20 mouse cellular contexts compared by ENCODE assay signal in the genomic region with DNA sequence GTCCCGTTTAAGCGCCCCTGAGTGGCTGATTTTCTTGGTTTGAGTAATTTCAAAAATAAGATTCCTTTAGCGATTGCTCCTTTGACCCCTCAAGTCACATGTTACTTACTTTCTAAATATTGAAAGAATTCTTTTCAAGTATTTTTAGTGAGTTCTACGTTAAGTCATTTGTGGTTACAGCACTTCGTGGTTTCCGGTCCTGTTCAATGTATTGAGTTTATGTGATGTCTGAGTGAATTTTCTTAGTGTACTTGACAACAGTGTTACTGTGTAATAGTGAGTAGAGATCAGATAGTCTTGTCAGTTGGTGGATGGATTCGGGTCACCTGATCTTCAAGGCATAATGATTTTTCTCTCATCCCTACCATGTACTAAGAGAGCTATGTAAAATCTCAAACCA. TPM values are rescaled to one million over a fixed set of nuclear protein-coding genes. Genes with fewer than 3 reads are reported as not detected.
"Had no signal": no experiment of that assay in that cellular context is flagged by ENCODE, and none has a peak within 500 bp of the region (broad histone marks: within the 10 kb centered on the region; RNA-seq: fewer than 3 reads in every experiment).

No protein-coding gene starts in this region.

- H3K27me3 ChIP-seq: midbrain, embryonic 12.5 days; neural tube, embryonic 12.5 days; stomach, embryonic 15.5 days had no signal

- H3K27ac ChIP-seq: midbrain, embryonic 10.5 days; midbrain, embryonic 12.5 days; neural tube, embryonic 12.5 days; stomach, embryonic 15.5 days; stomach, postnatal 0 days had no signal

- H3K4me3 ChIP-seq: midbrain, embryonic 10.5 days; midbrain, embryonic 12.5 days; myocyte; neural tube, embryonic 12.5 days; stomach, embryonic 15.5 days had no signal

- H3K9ac ChIP-seq: lung, embryonic 14.5 days; midbrain, embryonic 12.5 days; neural tube, embryonic 12.5 days; stomach, embryonic 15.5 days had no signal

- DNase-seq: lung, adult 18-20 months; lung, embryonic 14.5 days; lung, postnatal 10 days; lung, postnatal 4 days; midbrain, embryonic 14.5 days; right cerebral cortex, postnatal 14 days; thymus, adult 2 months; thymus, postnatal 25 days; thymus, postnatal 4 days had no signal

- ATAC-seq: midbrain, embryonic 16.5 days had no signal

- H3K4me1 ChIP-seq: midbrain, embryonic 10.5 days; midbrain, embryonic 12.5 days; neural tube, embryonic 12.5 days; stomach, embryonic 15.5 days had no signal

- H3K4me2 ChIP-seq: lung, embryonic 14.5 days; midbrain, embryonic 12.5 days; neural tube, embryonic 12.5 days; stomach, embryonic 15.5 days had no signal

- H3K9me3 ChIP-seq: midbrain, embryonic 10.5 days; midbrain, embryonic 12.5 days; neural tube, embryonic 12.5 days; stomach, embryonic 15.5 days had no signal

RNA-seq across cellular contexts. Expression of a gene that starts 45.7 kb away (rescaled TPM):
- polyA plus RNA-seq: lung, embryonic 14.5 days; lung, embryonic 16.5 days; midbrain, embryonic 10.5 days; midbrain, embryonic 12.5 days; midbrain, embryonic 14.5 days; midbrain, embryonic 16.5 days; myocyte; neural tube, embryonic 12.5 days; neural tube, embryonic 14.5 days; spleen, adult 2 months; stomach, embryonic 15.5 days; stomach, postnatal 0 days; thymus, adult 2 months; urinary bladder, adult 2 months had no signal

RNA-seq across cellular contexts. Expression of a gene that starts 49.8 kb away (rescaled TPM):
- polyA plus RNA-seq: lung, embryonic 14.5 days; lung, embryonic 16.5 days; midbrain, embryonic 10.5 days; midbrain, embryonic 12.5 days; midbrain, embryonic 14.5 days; midbrain, embryonic 16.5 days; myocyte; neural tube, embryonic 12.5 days; neural tube, embryonic 14.5 days; spleen, adult 2 months; stomach, embryonic 15.5 days; stomach, postnatal 0 days; thymus, adult 2 months; urinary bladder, adult 2 months had no signal

RNA-seq across cellular contexts. Expression of a gene that starts 57.5 kb away (rescaled TPM):
- polyA plus RNA-seq: lung, embryonic 14.5 days; lung, embryonic 16.5 days; midbrain, embryonic 10.5 days; midbrain, embryonic 12.5 days; midbrain, embryonic 14.5 days; midbrain, embryonic 16.5 days; myocyte; neural tube, embryonic 12.5 days; neural tube, embryonic 14.5 days; spleen, adult 2 months; stomach, embryonic 15.5 days; stomach, postnatal 0 days; thymus, adult 2 months; urinary bladder, adult 2 months had no signal
